Mouse (Mus musculus): ENCODE measurements around the gene Rock2. TPM values are rescaled to one million over a fixed set of nuclear protein-coding genes. Genes with fewer than 3 reads are reported as not detected.

Gene Rock2
- polyA plus RNA-seq, 2 experiments: 18.2 to 18.3 TPM

- DNase-seq (ENCODE audit: low spot score) (no peak), ATAC-seq (ENCODE audit: low FRiP score, low read depth) (no peak)
- 64% methylated on average over 2 of the region's 2 CpGs for WGBS
- H3K36me3 ChIP-seq (ENCODE audit: control insufficient read depth, insufficient read depth, low read length): no peaks in the 10 kb centered on the region
- no peak overlapping the region for H3K4me2 ChIP-seq (replicated peaks; ENCODE audit: low read depth, low read length, severe bottlenecking)
- no peaks in the 10 kb centered on the region for H3K9me3 ChIP-seq (ENCODE audit: control insufficient read depth, low read length)
- no peak overlapping the region for H3K4me3 ChIP-seq (replicated peaks; ENCODE audit: low read length)
- no peak overlapping the region for H3K9ac ChIP-seq (ENCODE audit: low read depth, low read length, severe bottlenecking)
- H3K4me1 ChIP-seq (ENCODE audit: control insufficient read depth, insufficient read depth, low read length): peaks cover 4% of the 10 kb centered on the region; the same call in 1 of the 2 replicates
- H3K27ac ChIP-seq (replicated peaks; ENCODE audit: low read depth, low read length): no peak overlapping the region
- H3K27me3 ChIP-seq (ENCODE audit: control insufficient read depth, insufficient read depth, low read length): no peaks in the 10 kb centered on the region
- no peak for TF ChIP-seq POLR2A (IDR thresholded peaks at IDR 0.05; ENCODE audit: borderline replicate concordance, extremely low read depth, insufficient read depth, insufficient read length)
Observed at GRCm38 (mm10) chr12:17035128-17035527, 140.4 kb downstream of the Rock2 start.

- Histone ChIP-seq H3K27ac (replicated peaks; ENCODE audit: low read depth, low read length) (no peak overlapping the region), H3K27me3 (ENCODE audit: control insufficient read depth, insufficient read depth, low read length) (no peaks in the 10 kb centered on the region), H3K4me2 (replicated peaks; ENCODE audit: low read depth, low read length, severe bottlenecking) (no peak overlapping the region), H3K4me1 (ENCODE audit: control insufficient read depth, insufficient read depth, low read length) (peaks cover 4% of the 10 kb centered on the region; the same call in 1 of the 2 replicates), H3K4me3 (replicated peaks; ENCODE audit: low read length) (no peak overlapping the region), H3K9ac (ENCODE audit: low read depth, low read length, severe bottlenecking) (no peak overlapping the region), H3K36me3 (ENCODE audit: control insufficient read depth, insufficient read depth, low read length) (no peaks in the 10 kb centered on the region), H3K9me3 (ENCODE audit: control insufficient read depth, low read length) (no peaks in the 10 kb centered on the region)
- 0 out of 2 replicates have a peak, but pooled peaks have one; percentile 23 for ATAC-seq (ENCODE audit: low FRiP score, low read depth)
- 48% methylated on average over 9 of the region's 9 CpGs for WGBS
- DNase-seq (ENCODE audit: low spot score): no peak
- no peak for TF ChIP-seq POLR2A (IDR thresholded peaks at IDR 0.05; ENCODE audit: borderline replicate concordance, extremely low read depth, insufficient read depth, insufficient read length)
Observed at GRCm38 (mm10) chr12:17036532-17036931, 141.8 kb downstream of the Rock2 start.

- Histone ChIP-seq H3K4me3 (replicated peaks; ENCODE audit: low read length) (no peak overlapping the region), H3K27me3 (ENCODE audit: control insufficient read depth, insufficient read depth, low read length) (no peaks in the 10 kb centered on the region), H3K36me3 (ENCODE audit: control insufficient read depth, insufficient read depth, low read length) (no peaks in the 10 kb centered on the region), H3K27ac (replicated peaks; ENCODE audit: low read depth, low read length) (no peak overlapping the region), H3K4me1 (ENCODE audit: control insufficient read depth, insufficient read depth, low read length) (peaks cover 4% of the 10 kb centered on the region; the same call in 1 of the 2 replicates), H3K9me3 (ENCODE audit: control insufficient read depth, low read length) (no peaks in the 10 kb centered on the region), H3K4me2 (replicated peaks; ENCODE audit: low read depth, low read length, severe bottlenecking) (no peak overlapping the region), H3K9ac (ENCODE audit: low read depth, low read length, severe bottlenecking) (no peak overlapping the region)
- 37% methylated on average over 14 of the region's 14 CpGs for WGBS
- ATAC-seq (ENCODE audit: low FRiP score, low read depth) (peak; percentile 26; the same call in 1 of the 2 replicates), DNase-seq (ENCODE audit: low spot score) (peak; percentile 16)
- TF ChIP-seq POLR2A (IDR thresholded peaks at IDR 0.05; ENCODE audit: borderline replicate concordance, extremely low read depth, insufficient read depth, insufficient read length): no peak
Observed at GRCm38 (mm10) chr12:17037053-17037610, 142.4 kb downstream of the Rock2 start.

Other genes with a start within 250 kb of the Rock2 start
- not detected in 2 replicates for gene Ntsr2, start 241.5 kb upstream of the Rock2 start, polyA plus RNA-seq (2012; rRNA removed)
- gene Ntsr2, start 241.5 kb upstream of the Rock2 start, polyA plus RNA-seq (2014; fragmentation: Nextera tagmentation; extraction: Ambion mirVana): not detected in 2 replicates
- 3.2 and 3.9 TPM in 2 replicates for gene Greb1, start 94.0 kb upstream of the Rock2 start, polyA plus RNA-seq (2012; rRNA removed)
- gene Greb1, start 94.0 kb upstream of the Rock2 start, polyA plus RNA-seq (2014; fragmentation: Nextera tagmentation; extraction: Ambion mirVana): 1.1 TPM in 2 replicates
- gene E2f6, start 83.9 kb upstream of the Rock2 start, polyA plus RNA-seq (2012; rRNA removed): 54.5 and 56.5 TPM in 2 replicates
- 47.3 and 54.0 TPM in 2 replicates for gene E2f6, start 83.9 kb upstream of the Rock2 start, polyA plus RNA-seq (2014; fragmentation: Nextera tagmentation; extraction: Ambion mirVana)
- gene Pqlc3, start 105.5 kb downstream of the Rock2 start, polyA plus RNA-seq (2012; rRNA removed): 8.4 and 10.6 TPM in 2 replicates
- 12.8 and 13.5 TPM in 2 replicates for gene Pqlc3, start 105.5 kb downstream of the Rock2 start, polyA plus RNA-seq (2014; fragmentation: Nextera tagmentation; extraction: Ambion mirVana)
- gene 2410004P03Rik, start 116.8 kb downstream of the Rock2 start, polyA plus RNA-seq (2012; rRNA removed): 0.21 and 0.45 TPM in 2 replicates
- 0.50 and 0.80 TPM in 2 replicates for gene 2410004P03Rik, start 116.8 kb downstream of the Rock2 start, polyA plus RNA-seq (2014; fragmentation: Nextera tagmentation; extraction: Ambion mirVana)